Mouse (Mus musculus): ENCODE results near the gene Tnp2.
A peak's percentile ranks its signal among the peaks of the same experiment; 100 is the strongest.
"Not testable (repeated sequence)": the region's sequence is repeated elsewhere in the genome, so short reads cannot be mapped to it uniquely, and the experiment has no call there.

Tnp2 gene

DNA sequence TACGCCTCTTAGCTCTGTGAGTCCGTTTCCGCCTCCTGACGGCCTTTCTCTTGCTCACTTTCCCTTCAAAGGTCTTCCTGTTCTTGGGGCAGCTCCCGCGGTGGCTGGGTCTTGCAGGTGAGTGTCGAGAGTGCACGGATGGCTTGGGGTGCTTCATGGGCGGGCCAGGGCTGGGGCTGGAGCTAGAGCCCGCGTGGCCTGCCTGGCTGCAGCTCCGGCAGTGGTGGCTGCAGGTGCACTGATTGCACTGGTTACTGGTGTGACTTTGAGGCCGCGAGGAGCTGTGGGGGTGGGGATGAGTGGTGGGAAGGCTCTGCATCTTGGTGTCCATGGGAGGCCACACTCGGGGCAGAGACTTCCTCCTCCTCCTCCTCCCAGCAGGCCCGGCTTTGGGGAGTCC lies at the start of gene Tnp2:
TSS of gene Tnp2 (minus strand) at position 390 of the 400 bp plus-strand sequence.
- DNase-seq (ENCODE audit: low read depth, low spot score): no peak

DNA sequence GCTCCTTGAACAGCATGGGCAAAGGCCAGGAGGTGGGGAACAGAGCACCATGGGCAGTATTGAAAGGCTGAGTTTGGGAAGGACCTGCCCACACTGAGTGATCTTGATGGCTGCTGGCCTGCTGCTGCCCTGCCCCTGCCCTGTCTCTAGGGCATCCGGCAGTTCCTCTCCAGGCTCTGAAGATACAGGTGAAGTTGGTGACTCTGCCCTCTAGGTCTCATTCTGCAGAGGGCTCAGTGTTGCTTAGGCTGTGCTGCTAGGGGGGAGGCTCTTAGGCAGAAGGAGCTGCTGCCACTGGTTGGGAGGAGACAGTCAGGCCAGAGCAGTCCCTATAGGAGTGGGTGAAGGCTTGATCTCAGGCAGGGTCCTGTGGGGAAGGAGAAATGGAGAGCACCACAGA lies 49.4 kb upstream of the Tnp2 start:
- no peak for DNase-seq (ENCODE audit: low read depth, low spot score)

DNA sequence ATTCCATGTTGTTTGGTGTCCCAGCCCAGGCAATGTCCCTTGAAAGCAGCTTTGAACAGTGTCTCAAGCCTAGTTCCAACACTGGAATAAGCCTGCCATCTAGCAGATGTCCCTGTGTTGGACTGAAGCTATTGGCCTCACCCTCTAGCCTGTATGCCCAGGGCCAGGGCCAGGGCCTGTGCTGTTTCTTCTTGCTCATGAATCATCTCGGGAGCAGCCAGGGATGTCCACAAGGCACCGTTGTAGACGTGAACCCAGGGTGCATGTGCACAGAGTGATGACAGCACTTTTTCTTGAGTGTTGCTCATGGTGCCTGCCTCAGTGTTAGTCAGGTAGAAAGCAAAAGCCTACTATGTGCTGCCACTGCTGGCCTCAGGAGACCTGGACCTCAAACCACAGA lies 48.8 kb upstream of the Tnp2 start:
- DNase-seq (ENCODE audit: low read depth, low spot score): no peak

- DNase-seq (ENCODE audit: low read depth, low spot score): no peak
These were observed 47.9 kb upstream of the Tnp2 start for GRCm38 (mm10) chr16:10836388-10836787.

DNA sequence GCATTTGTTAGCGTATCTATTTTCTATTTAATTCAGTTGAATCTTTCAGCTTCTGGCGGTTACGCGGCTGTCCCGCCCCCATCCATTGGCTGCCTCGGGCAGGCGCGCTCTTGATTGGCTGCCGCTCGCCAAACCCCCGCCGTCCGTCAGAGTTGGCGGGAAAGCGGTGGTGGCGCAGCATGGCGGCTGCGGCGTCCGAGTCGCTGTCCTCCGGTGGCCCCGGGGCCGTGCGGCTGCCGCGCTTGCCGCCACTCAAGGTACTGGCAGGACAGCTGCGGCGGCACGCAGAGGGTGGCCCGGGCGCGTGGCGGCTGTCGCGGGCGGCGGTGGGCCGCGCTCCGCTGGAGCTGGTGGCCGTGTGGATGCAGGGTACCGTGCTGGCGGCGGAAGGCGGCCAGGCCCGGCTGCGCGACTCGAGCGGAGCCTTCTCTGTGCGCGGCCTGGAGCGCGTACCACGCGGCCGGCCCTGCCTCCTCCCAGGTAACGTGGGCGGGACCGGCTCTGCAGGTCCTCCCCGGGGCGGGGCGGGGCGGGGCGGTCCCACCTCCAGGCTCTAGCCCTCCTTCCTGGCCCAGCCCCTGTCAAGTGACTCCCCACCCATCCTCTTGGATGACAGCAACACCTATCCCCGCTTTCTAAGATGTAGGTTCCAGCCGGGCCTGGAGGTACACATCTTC lies 46.6 kb upstream of the Tnp2 start, which contains the start of gene Rmi2:
TSS of gene Rmi2 (plus strand) at position 149 of the 677 bp plus-strand sequence.
- peak; percentile 91 for DNase-seq (ENCODE audit: low read depth, low spot score)

DNA sequence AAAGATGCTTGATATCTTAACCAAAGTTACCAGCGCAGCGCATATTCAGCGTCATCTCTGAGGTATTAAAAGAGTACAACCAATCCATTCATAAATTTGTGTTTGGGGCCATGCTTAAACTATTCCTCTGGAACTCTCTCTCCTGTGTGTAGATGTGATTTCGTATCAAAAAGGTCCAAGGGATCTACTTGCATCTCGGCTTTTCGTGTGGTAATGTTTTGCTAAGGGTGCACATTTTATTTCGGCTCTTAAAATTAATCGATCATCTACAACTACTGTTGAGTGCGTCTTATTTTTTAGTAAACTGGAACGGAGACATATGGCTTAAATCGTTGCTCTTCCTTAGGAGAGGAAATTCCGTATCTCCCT lies 46.1 kb upstream of the Tnp2 start:
- no peak for DNase-seq (ENCODE audit: low read depth, low spot score)

DNA sequence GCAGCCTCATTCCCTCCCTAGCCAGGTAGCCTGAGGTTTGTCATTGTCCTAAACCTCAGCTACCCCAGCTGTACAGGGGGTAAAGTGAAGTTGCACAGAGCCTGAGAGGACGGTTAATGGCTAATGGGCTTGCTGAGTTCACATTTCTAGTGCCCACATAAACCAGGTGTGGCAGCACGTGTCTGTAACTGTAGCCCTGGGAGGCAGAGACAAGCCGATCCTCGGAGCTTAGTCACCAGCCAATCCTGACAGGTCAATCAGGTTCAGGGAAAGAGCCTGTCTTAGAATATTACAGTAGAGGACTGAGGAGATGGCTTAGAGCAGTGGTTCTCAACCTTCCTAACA lies 40.0 kb upstream of the Tnp2 start:
- DNase-seq (ENCODE audit: low read depth, low spot score): no peak

DNA sequence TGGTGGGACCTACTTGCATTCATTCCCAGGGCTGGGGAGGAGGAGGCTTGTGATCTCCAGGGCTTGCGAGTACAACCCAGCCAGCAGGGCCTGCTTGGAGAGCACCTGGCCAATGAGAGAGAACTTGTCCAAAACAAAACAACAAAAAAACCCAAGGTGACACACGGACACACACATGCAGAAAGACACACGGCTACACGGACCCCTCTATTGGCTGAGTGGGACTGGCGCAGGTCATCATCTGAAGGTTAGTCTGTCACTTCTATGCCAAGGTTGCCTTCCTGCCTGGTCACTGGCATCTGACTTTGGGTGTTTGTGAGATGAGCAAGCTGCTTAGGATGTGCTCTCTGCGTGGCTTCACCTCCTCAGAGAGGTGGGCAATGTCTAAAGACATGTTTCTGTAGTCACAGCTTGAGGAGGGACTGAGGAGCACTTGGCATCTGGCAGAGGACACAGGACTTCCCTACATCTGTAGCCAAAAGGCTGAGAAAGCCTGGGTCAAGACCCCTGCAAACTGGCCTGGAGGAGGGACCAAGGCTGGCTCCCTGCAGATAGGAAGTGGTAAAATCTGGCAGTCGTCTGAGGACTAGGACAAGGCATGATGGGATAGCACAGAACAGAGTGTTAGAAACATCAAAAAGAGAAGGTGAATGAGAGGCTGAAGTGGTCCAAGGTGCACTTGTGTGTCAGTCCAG lies 39.5 kb upstream of the Tnp2 start:
- no peak for DNase-seq (ENCODE audit: low read depth, low spot score)

DNA sequence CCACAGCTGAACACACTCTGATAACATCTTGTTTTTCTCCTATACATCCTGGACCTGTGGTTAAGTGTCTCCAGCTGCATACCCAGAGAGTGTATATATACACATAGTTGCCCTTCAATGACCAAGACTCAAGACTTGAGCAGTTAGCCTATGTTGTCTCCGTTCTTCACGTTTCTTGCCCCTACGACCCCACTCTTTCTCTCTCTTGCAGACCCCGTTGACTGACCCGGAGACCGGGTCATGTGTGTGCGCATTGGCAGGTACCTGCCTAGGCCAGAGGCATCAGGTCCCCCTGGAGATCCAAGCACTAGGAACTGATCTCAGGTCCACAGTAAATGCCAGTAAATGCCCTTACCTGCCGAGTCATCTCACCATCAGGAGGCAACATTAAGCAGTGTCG lies 38.8 kb upstream of the Tnp2 start:
- DNase-seq (ENCODE audit: low read depth, low spot score): no peak

DNA sequence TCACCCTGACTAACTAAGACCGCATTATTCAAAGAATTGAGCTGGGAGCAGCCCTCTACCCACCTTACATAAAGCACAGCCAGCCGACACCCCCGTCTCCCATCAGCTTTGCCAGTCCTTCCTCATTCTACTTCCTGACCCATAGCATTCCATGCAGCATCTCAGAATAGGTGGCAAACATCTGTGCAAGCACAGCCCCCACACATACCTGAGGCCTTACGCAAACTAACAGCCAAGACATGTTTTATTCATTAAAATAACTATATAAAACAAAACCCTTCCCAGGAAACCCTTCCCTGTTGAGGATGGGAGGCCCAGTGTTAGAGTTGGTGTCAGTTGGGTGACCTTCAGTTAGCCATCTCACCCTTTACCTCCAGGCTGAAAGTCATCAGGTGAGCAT lies 37.4 kb upstream of the Tnp2 start:
- DNase-seq (ENCODE audit: low read depth, low spot score): no peak

- DNase-seq (ENCODE audit: low read depth, low spot score): no peak
These were observed 36.1 kb upstream of the Tnp2 start for GRCm38 (mm10) chr16:10824536-10824935.

- DNase-seq (ENCODE audit: low read depth, low spot score): no peak
These were observed 32.9 kb upstream of the Tnp2 start for GRCm38 (mm10) chr16:10821387-10821786.

DNA sequence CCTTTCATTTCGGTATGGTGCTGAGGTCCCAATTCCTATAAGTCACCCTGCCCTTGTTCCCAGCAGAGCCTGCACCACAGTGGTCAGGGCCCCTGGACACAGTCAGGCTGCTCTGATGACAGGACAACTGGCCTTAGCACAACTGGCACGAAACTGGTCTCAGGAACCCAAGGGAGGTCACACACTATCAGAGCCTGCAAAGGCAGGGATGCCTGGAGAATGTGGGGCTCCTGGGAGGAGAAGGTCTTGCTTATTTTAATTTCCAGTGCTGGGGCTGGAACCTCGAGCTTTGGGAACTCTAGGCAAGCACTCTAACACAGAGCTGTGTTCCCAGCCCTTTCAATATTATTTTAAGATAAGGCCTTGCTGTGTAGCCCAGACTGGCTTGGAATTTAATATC lies 31.5 kb upstream of the Tnp2 start:
- DNase-seq (ENCODE audit: low read depth, low spot score): no peak

DNA sequence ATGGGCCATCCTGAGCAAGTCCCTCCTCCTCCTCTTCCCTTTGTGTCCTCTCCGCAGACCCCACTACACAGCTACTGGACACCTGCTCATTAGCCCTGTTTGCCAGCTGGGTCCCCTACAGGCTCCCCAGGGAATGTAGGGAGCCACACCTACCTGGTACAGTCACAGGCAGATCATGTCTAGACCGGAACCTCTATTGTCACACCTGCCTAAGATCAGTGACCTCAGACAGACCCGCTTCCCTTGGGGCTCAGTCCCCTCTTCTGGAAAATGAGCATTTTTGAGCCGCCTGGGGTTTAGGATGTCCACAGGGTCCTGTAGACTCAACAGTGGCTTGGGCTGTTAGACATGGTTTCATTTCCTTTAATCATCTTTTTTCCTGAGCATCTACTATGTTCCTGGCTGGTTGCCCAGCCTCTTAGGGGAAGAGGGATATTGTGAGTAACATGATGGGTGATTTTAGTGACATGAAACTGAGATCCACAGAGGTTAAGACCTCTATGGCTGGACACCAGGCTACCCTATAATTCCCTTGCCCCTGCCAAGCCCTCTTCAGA lies 30.2 kb upstream of the Tnp2 start:
- no peak for DNase-seq (ENCODE audit: low read depth, low spot score)

GRCm38 (mm10) chr16:10814864-10815263 lies 26.4 kb upstream of the Tnp2 start:
- no peak for DNase-seq (ENCODE audit: low read depth, low spot score)

GRCm38 (mm10) chr16:10813726-10814125 lies 25.3 kb upstream of the Tnp2 start:
- DNase-seq (ENCODE audit: low read depth, low spot score): no peak

- DNase-seq (ENCODE audit: low read depth, low spot score): no peak
These were observed 24.5 kb upstream of the Tnp2 start, which contains the start of gene Gm11172 for GRCm38 (mm10) chr16:10812865-10813371. TSS of gene Gm11172 (plus strand) at chr16:10812915.

GRCm38 (mm10) chr16:10810376-10810775 lies 21.9 kb upstream of the Tnp2 start:
- peak; percentile 24 for DNase-seq (ENCODE audit: low read depth, low spot score)

DNA sequence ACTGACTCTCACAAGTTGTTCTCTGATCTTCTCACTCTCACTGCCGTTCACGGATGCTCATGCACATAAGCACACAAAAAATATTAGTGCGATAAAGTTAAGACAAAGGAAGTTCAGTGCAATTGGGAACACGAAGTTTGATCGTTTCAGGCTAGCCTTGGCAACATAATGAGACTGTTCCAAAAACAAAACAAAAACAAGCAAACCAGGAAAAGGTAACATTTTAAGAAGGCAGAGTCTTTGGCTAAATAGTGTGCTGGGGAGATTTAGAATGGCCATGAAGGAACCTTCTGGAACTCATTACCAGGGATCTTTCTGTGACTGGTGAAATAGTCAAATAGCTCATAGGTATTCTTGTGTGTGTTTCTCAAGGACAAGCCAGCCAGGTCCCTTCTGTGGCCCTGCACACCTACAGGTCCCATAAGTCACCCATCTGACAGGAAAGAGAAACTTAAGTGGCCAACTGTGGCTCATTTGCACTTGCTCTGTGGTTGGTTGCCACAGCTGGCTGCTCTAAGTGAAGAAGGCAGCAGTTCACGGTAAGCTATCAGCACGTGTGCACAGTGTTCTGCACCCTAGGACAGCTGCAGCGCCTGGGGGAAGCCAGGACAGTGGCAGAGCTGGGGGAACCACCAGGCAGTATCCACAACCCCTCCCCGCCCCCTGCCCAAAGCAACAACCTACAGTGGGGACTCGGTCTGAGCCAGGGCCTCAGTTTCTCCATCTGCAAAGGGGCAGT lies 17.5 kb upstream of the Tnp2 start, which contains the start of gene Prm1:
TSS of gene Prm1 (minus strand) at position 51 of the 739 bp plus-strand sequence.
- DNase-seq (ENCODE audit: low read depth, low spot score): no peak

DNA sequence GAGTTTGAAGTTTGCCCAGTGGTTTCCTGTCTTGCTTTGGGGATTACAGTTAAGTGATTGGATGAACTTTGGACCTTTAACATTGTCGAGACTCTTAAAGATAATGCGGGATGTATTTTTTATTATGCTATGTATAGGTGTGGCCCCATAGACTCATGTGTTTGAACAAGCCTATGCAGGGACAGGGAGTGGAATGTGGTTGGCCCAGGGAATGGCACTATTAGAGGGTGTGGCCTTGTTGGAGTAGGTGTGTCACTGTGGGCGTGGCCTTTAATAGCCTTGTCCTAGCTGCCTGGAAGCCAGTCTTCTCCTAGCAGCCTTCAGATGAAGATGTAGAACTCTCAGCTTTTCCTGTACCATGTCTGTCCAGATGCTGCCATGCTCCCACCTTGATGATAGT lies 14.0 kb upstream of the Tnp2 start:
- DNase-seq (ENCODE audit: low read depth, low spot score): not testable (repeated sequence)

DNA sequence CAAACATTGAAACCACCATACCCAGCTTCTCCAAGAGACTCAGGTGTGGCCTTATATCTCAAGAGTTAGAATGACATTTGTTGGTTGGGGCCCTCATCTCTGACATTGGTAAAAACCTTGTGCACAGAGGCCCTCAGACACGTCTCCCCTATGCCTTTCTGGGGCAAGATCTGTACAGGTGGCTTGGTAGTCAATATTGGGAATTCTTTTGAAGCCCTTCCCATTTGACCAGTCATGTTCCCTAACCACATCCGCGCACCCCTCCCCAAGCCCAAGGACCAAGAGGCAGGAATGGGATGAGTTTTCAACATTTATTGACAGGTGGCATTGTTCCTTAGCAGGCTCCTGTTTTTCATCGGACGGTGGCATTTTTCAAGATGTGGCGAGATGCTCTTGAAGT lies 7.6 kb upstream of the Tnp2 start, which contains the start of gene Prm2:
TSS of gene Prm2 (minus strand) at position 101 of the 400 bp plus-strand sequence.
- no peak for DNase-seq (ENCODE audit: low read depth, low spot score)

DNA sequence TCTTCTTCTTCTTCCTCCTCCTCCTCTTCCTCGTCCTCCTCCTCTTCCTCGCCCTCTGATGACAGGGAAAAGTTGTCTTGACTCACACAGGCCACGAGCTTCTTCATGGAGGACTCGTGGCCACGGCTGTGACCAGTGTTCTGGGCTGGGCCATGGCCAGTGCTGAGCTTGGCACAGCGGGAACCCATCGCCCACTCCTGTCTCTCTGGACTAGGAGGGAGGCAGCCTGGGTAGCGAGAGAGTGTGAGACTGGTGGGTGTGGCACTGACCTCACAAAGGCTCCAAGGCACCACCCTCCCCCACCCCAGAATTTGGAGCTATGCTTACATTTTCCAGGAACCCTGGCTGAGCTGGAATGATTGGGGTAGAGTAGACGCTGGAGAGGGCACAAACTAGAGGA lies 2.2 kb upstream of the Tnp2 start, which contains the start of gene Prm3:
TSS of gene Prm3 (minus strand) at position 213 of the 400 bp plus-strand sequence.
- no peak for DNase-seq (ENCODE audit: low read depth, low spot score)

Measured in brain, adult 2 months (tissue).